Mouse (Mus musculus): ENCODE measurements around the gene AI854703.

GRCm38 (mm10) chr6:48609512-48609911 lies 17.1 kb upstream of the AI854703 start:
- no peak for TF ChIP-seq POLR2A (IDR thresholded peaks at IDR 0.05; ENCODE audit: control insufficient read depth, extremely low read depth, insufficient read depth, low read length, poor library complexity)
- TF ChIP-seq CTCF (IDR thresholded peaks at IDR 0.05; ENCODE audit: borderline replicate concordance, control insufficient read depth, extremely low read depth, insufficient read depth, low read length, poor library complexity): no peak

All from thymus, adult 2 months (tissue).